Mouse (Mus musculus) bone marrow, adult 2 months (tissue): ENCODE data around the gene Dpyd. TPM values are rescaled to one million over a fixed set of nuclear protein-coding genes. Genes with fewer than 3 reads are reported as not detected.

Experiments used
- H3K27ac ChIP-seq: fragments of 200-500 bp; 2 replicates; pipeline ENCODE4 v1.5.1; 2012; ENCODE audit warnings: low read depth, mild to moderate bottlenecking, control low read depth, inconsistent platforms, low read length; ENCODE audit not compliant: control insufficient read depth, poor library complexity, insufficient read depth
- H3K4me1 ChIP-seq: fragments of 200-500 bp; 2 replicates; pipeline ENCODE4 v1.6.1; 2011; ENCODE audit warnings: low read length; ENCODE audit not compliant: control insufficient read depth, insufficient read depth
- H3K4me3 ChIP-seq: fragments of 200-500 bp; replicated peaks from 2 replicates; pipeline ENCODE3; 2011; ENCODE audit warnings: mild to moderate bottlenecking, low read depth, low read length, control low read depth; ENCODE audit not compliant: control insufficient read depth
- CTCF ChIP-seq: fragments of 200-500 bp; IDR thresholded peaks from 2 replicates; pipeline ENCODE4 v1.5.1; 2011; ENCODE audit warnings: low read length, control low read depth; ENCODE audit not compliant: control insufficient read depth, insufficient read depth
- POLR2A ChIP-seq: fragments of 200-500 bp; IDR thresholded peaks from 2 replicates; pipeline ENCODE4 v1.6.1; 2011; ENCODE audit warnings: low read depth, mild to moderate bottlenecking, control low read depth, low read length, borderline replicate concordance; ENCODE audit not compliant: control insufficient read depth
- WGBS: fragments of 180-500 bp; shearing (Covaris S2); methylation state at CpG from one replicate; pipeline ENCODE4 v1.1.7; 2018; 5-methylcytosine and 5-hydroxymethylcytosine counted together
- polyA plus RNA-seq: library from polyadenylated mRNA; stranded (reverse); fragments of >200 nt; gene quantifications from 2 replicates; pipeline ENCODE4 v1.2.4, GENCODE M21; 2011; ENCODE audit warnings: low replicate concordance; ENCODE audit not compliant: missing spikeins, insufficient read depth, insufficient read length

Gene Dpyd
- polyA plus RNA-seq, 1 experiment: 1.5 TPM

DNA sequence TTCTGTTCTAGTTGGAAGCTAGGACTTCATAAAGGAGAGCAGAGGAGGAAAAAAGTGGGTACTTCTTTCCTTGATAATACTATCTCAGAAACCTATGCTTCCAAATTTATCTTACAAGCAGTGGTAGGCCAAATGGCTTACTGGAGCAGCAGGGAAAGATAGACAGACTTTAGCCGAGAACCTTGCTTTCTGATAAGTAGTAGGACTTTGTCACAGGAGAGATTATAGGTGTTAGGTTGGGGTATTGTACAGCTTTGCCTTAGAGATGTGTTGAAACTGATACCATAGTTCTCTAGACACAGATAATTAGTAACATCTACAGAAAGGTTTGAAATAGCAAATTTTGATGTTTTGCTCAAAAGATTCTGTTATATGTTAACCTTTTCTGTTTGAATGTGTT, 28.6 kb downstream of the Dpyd start:
- Histone ChIP-seq H3K27ac (no peak overlapping the region), H3K4me1 (no peaks in the 10 kb centered on the region), H3K4me3 (no peak overlapping the region)
- 66% methylated on average over 1 of the region's 1 CpGs for WGBS
- TF ChIP-seq CTCF (no peak), POLR2A (no peak)

DNA sequence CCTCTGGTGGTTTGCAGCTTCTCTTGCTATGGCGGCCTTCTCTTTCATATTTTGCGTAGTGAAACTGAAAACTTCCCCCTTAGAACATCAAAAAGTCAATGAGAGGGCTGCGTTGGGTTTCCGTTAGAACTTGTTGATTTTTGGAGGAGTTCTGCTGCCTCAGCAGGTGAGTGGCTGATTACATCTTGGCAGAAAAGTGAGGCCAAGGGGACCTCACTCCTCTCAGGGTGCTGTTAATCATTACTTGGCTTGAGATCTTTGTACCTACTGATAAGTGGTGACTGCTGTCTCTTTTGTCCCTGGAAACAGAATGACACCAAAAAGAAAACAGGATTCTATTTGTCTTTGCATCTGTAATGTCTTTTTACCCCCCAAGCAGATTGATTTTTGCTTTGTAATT, 32.9 kb downstream of the Dpyd start:
- H3K4me1 ChIP-seq: no peaks in the 10 kb centered on the region
- TF ChIP-seq POLR2A (no peak), CTCF (no peak)
- 80% methylated on average over 4 of the region's 4 CpGs for WGBS
- no peak overlapping the region for H3K4me3 ChIP-seq
- no peak overlapping the region for H3K27ac ChIP-seq

DNA sequence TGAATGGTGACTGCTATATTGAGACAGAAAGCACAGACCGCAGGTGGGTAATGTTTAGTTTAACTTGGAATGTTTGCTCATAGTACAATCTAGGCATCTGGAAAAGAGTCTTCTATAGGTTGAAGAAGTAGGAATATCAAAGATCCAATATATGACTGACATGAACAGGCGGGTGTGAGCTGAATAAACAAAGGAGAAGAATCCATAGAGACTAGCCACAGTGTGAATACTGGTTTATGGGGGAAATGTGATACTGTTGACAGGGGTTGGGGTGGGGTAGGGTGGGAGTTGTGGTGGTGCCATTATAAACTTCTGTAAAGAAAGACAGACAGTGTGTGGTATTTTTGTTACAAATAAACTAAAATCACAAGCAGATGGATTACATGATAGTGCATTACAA, 33.8 kb downstream of the Dpyd start:
- Histone ChIP-seq H3K4me1 (no peaks in the 10 kb centered on the region), H3K27ac (no peak overlapping the region), H3K4me3 (no peak overlapping the region)
- TF ChIP-seq CTCF (no peak), POLR2A (no peak)
- WGBS: 80% methylated on average over 2 of the region's 2 CpGs

DNA sequence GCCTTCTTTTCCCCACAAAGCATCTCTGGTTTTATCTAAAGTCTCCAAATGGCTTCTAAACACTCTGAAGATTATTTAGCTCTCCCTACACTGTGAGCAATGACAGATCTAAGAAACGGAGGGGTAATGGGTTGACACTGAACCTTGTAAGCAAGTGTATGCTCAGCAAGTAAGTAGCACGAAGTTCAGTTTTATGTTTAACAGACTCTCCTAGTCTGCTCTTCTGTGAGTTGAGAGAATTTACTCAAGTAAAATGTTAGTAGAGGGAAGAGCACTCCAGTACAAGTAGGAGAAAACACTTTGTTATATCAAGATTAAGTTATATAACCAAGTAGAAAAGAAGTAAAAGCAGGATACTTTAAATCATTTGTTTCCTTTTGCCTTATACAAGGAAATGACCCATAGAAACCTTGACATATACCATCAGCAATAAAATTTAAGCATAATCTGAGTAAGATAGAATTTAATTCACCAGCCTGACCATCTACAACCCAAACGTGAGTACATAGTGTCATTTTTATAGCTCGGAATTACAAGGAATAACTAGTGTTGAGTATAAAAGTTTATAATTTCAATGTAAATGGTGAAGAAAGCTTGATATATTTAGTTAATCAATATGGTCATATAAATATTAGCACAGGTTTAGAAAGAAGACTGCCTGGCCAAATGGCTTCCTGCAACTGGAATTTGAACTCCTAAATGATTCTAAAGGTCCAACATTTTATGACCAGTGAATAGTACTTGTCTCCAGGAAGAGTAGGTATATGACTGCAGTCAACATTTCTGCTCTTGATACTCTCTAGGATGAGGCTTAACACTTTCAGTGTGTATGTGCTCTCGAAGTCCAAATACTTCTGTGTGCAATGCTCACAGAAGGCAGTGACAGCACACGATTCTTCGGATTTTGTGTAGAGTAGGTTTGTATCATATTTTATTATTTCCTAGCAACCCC, 40.0 kb downstream of the Dpyd start:
- H3K4me3 ChIP-seq: no peak overlapping the region
- 74% methylated on average over 7 of the region's 7 CpGs for WGBS
- H3K4me1 ChIP-seq: no peaks in the 10 kb centered on the region
- H3K27ac ChIP-seq: no peak overlapping the region
- no peak for TF ChIP-seq POLR2A
- no peak for TF ChIP-seq CTCF

DNA sequence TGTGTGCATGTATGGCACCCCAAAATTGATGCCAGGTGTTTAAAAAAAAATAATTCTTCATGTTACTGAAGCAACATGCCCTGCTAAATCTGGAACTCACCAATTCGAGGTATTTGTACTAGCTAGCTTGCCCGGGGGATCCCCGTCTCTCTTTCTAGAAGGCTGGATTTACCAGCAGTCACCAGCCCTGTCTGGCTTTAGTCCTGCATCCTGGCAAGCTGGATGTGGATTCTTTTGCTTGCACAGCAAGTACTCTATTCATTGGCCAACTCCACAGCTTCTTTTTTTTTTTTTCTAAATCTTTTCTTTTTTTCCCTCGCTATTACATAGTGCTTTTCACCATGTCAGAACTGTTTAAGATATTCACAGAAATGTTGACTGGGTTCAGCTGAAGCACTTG, 46.8 kb downstream of the Dpyd start:
- 75% methylated on average over 4 of the region's 4 CpGs for WGBS
- H3K4me1 ChIP-seq: no peaks in the 10 kb centered on the region
- no peak for TF ChIP-seq CTCF
- no peak for TF ChIP-seq POLR2A
- H3K27ac ChIP-seq: no peak overlapping the region
- no peak overlapping the region for H3K4me3 ChIP-seq

DNA sequence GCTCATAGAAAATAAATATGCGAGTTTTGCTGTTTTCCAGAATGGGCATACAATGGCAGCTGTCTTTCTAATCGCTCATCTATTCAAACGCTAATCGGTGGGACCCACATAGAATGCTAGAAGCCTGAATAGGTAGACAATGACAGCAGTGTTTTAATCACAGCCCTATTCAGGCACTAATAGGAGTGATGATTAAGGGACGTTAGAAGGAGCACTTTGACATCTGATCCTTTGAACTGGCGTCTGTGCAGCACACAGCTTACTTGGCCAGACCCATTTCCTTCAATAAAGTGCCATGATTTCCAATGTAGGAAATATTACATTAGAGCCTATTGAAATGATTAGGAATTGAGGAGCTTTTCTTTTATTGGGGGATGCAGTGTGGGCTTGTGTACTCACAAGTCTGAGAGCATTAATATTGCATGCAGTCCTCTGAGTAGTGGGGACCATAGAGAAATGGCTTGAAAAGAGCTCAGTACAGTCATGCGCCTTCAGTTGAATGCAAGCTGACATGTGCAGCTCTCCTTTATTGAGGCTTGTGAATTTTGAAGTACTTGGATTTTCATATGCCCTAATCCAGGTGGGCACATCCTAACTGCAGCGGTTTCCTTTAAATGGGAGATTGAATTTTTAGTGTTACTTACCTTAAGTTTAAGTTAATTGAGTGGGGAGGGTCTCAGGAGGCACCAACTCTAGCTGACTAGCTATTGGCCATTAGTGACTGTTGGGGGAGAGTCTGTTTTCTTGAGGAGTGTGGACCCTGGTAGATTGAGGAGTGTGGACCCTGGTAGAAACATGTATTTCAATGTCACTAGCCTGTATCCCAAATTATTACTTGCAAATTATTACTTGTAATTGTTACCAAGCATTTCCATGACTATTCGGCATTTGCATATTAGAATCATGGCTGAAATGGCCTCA, 64.8 kb downstream of the Dpyd start:
- TF ChIP-seq POLR2A (no peak), CTCF (no peak)
- Histone ChIP-seq H3K4me3 (no peak overlapping the region), H3K4me1 (no peaks in the 10 kb centered on the region), H3K27ac (no peak overlapping the region)
- WGBS: 70% methylated on average over 9 of the region's 9 CpGs

DNA sequence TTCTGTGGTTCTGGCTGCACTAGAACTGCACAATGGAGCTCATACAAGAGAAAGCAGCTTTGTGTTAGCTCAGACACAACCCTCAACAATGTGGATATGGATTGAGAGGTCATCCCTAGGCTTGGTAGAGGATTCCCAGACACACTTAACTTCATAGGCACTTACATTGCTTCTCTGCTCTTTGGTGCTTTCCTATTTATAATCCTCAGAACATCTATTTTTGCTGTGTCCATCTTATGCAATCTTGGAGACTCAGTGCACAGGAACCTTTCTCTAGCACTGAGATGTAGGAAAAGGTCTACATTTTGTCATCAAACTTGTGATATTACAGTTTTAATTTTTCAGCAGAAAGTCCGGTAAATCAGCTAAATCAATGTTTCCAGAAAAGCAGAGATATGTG, 67.8 kb downstream of the Dpyd start:
- 78% methylated on average over 1 of the region's 1 CpGs for WGBS
- no peaks in the 10 kb centered on the region for H3K4me1 ChIP-seq
- no peak for TF ChIP-seq POLR2A
- TF ChIP-seq CTCF: no peak
- no peak overlapping the region for H3K27ac ChIP-seq
- H3K4me3 ChIP-seq: no peak overlapping the region

DNA sequence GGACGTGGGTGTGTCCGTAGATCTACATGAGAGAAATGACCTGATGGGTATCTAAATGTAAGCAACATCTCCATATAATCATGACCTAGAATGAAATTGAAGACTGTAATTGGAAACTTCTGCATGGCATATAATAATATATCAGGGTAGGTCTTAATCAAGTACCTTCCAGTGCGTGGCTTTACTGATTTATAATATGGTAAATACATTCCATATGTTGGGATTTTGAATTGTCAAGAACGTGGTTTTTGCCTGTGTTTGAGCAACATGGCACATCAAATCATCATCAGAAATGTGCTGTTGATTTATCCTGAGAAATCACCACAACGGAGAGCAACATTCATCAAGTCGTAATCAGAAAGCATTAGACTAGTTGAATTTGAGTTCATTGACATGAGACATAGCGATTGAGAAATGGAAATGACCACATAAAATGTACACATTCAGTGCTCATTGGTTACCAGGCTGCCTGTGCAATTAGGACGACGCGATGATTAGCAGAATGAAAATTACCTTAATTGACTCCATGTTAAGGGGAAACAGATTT, 84.2 kb downstream of the Dpyd start:
- H3K4me1 ChIP-seq: no peaks in the 10 kb centered on the region
- WGBS: 83% methylated on average over 10 of the region's 10 CpGs
- no peak for TF ChIP-seq CTCF
- TF ChIP-seq POLR2A: no peak
- no peak overlapping the region for H3K4me3 ChIP-seq
- H3K27ac ChIP-seq: no peak overlapping the region
